Mouse (Mus musculus): ENCODE results near the gene Bves.
"Not testable (repeated sequence)": the region's sequence is repeated elsewhere in the genome, so short reads cannot be mapped to it uniquely, and the experiment has no call there.

Bves gene

DNA sequence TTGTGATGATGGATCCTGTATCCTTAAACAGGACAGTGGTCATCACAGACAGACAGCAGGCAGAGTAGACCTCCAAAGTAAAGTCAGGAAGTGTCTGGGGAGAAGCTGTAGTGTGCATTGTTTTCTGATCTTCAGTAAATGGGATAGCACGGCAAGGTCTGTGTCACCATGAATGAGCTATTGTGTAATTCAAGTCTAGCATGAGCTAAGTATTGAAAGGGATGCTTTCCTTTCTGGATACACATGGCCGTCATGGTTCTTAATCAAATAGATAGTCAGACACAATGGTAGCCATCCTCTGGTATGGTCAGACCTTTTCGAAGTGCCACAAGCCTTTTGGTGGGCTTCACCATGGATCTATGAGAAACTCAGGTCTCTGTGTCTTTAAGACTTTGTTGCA lies 15.3 kb upstream of the Bves start:
- no peaks in the 10 kb centered on the region for H3K27me3 ChIP-seq (ENCODE audit: control insufficient read depth, insufficient read depth, low read length, poor library complexity, severe bottlenecking)
- DNase-seq (ENCODE audit: low read depth, low spot score): no peak
- no peaks in the 10 kb centered on the region for H3K36me3 ChIP-seq (ENCODE audit: control insufficient read depth, insufficient read depth, low read length, poor library complexity, severe bottlenecking)

- Histone ChIP-seq H3K36me3 (ENCODE audit: control insufficient read depth, insufficient read depth, low read length, poor library complexity, severe bottlenecking) (no peaks in the 10 kb centered on the region), H3K27me3 (ENCODE audit: control insufficient read depth, insufficient read depth, low read length, poor library complexity, severe bottlenecking) (no peaks in the 10 kb centered on the region)
- DNase-seq (ENCODE audit: low read depth, low spot score): no peak
Measured at GRCm38 (mm10) chr10:45324159-45324558, 11.4 kb upstream of the Bves start.

DNA sequence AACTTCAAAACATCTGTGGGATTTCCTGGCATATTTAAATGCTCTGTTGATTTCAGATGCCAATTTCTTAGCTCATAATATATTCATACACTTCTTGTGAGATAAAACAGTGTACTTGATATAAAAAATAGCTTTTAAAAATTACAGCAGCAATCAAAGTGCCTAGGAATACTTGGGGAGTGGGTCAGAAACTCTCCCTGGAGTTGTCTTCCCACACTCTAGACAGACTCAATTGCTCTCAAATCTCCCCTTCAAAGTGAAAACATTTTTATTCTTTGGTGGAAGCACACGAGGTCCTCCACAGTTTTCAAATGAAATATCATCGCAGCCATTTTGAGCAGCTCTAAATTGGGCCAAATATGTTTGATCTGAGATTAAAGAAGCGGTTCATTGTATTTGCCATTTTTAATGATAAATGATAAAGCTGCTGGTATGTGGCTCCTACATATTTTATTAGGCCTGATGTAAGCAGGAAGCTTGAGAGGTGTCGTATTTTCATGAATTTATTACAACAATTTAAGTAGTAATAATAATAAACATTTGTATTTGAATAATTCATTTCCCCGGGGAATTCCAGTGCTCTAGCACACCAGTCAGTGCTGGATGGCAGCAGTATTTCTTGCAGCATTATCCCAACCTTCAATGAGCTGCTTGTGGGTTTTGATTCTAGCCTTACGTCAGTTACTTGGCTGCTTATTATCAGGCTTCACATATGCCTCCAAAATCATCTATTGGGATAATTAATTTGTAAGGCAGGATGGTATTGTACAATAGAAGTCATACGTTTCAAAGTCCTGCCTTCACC lies 7.2 kb upstream of the Bves start:
- H3K36me3 ChIP-seq (ENCODE audit: control insufficient read depth, insufficient read depth, low read length, poor library complexity, severe bottlenecking): no peaks in the 10 kb centered on the region
- H3K27me3 ChIP-seq (ENCODE audit: control insufficient read depth, insufficient read depth, low read length, poor library complexity, severe bottlenecking): no peaks in the 10 kb centered on the region
- DNase-seq (ENCODE audit: low read depth, low spot score): no peak

GRCm38 (mm10) chr10:45334925-45335324 lies 647 bp upstream of the Bves start:
- H3K27me3 ChIP-seq (ENCODE audit: control insufficient read depth, insufficient read depth, low read length, poor library complexity, severe bottlenecking): 0 out of 2 replicates have a peak, but pooled peaks cover 3% of the 10 kb centered on the region
- DNase-seq (ENCODE audit: low read depth, low spot score): no peak
- H3K36me3 ChIP-seq (ENCODE audit: control insufficient read depth, insufficient read depth, low read length, poor library complexity, severe bottlenecking): no peaks in the 10 kb centered on the region

- no peak for DNase-seq (ENCODE audit: low read depth, low spot score)
- 0 out of 2 replicates have a peak, but pooled peaks cover 3% of the 10 kb centered on the region for H3K27me3 ChIP-seq (ENCODE audit: control insufficient read depth, insufficient read depth, low read length, poor library complexity, severe bottlenecking)
- H3K36me3 ChIP-seq (ENCODE audit: control insufficient read depth, insufficient read depth, low read length, poor library complexity, severe bottlenecking): no peaks in the 10 kb centered on the region
Measured at GRCm38 (mm10) chr10:45339106-45339505, 3.5 kb downstream of the Bves start.

- DNase-seq (ENCODE audit: low read depth, low spot score): peak; percentile 4
- H3K27me3 ChIP-seq (ENCODE audit: control insufficient read depth, insufficient read depth, low read length, poor library complexity, severe bottlenecking): no peaks in the 10 kb centered on the region
- no peaks in the 10 kb centered on the region for H3K36me3 ChIP-seq (ENCODE audit: control insufficient read depth, insufficient read depth, low read length, poor library complexity, severe bottlenecking)
Measured at GRCm38 (mm10) chr10:45344381-45344780, 8.8 kb downstream of the Bves start.

GRCm38 (mm10) chr10:45345217-45345616 lies 9.6 kb downstream of the Bves start:
- DNase-seq (ENCODE audit: low read depth, low spot score): no peak
- Histone ChIP-seq H3K36me3 (ENCODE audit: control insufficient read depth, insufficient read depth, low read length, poor library complexity, severe bottlenecking) (no peaks in the 10 kb centered on the region), H3K27me3 (ENCODE audit: control insufficient read depth, insufficient read depth, low read length, poor library complexity, severe bottlenecking) (no peaks in the 10 kb centered on the region)

GRCm38 (mm10) chr10:45348143-45348542 lies 12.6 kb downstream of the Bves start:
- H3K36me3 ChIP-seq (ENCODE audit: control insufficient read depth, insufficient read depth, low read length, poor library complexity, severe bottlenecking); DNase-seq (ENCODE audit: low read depth, low spot score); H3K27me3 ChIP-seq (ENCODE audit: control insufficient read depth, insufficient read depth, low read length, poor library complexity, severe bottlenecking): not testable (repeated sequence)

DNA sequence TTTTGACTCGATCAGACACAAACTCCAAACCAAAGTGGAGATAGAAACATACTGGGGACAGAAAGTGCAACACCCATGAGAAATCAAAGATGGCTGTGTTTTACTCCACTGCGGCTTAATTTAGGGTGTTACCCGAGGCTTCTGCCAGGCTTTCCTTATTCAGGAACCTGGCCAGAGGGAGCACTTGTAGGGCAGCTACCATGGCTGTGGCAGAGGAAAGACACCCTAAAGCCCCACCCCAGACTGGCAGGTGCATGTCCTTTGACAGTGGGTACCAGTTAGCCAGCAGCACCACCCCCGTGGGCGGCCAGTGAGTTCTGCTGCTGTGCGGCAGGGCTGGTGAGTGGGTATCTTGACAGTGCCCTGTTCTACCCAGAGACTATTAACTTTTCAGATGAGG lies 20.5 kb downstream of the Bves start:
- no peak for DNase-seq (ENCODE audit: low read depth, low spot score)
- H3K27me3 ChIP-seq (ENCODE audit: control insufficient read depth, insufficient read depth, low read length, poor library complexity, severe bottlenecking): no peaks in the 10 kb centered on the region

DNA sequence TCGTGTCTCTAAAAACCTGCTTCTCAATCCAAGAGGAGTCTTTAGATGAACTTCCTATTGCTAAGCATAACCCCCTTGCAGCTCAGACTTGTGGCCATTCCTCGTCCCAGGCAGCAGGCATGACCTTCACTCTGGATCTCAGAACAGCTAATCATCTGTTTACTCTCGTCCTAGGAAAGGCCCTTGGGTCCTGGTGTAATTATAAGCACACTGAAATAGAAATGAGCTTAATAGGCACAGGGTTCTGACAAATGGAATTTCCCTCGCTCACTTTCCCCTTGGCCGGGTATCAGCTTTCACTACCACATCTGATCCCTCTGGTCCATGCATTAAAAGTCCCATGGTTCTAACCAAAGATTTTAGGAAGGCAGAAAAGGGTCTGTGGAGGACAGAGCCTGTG lies 27.8 kb downstream of the Bves start:
- Histone ChIP-seq H3K36me3 (ENCODE audit: control insufficient read depth, insufficient read depth, low read length, poor library complexity, severe bottlenecking) (no peaks in the 10 kb centered on the region), H3K27me3 (ENCODE audit: control insufficient read depth, insufficient read depth, low read length, poor library complexity, severe bottlenecking) (no peaks in the 10 kb centered on the region)
- DNase-seq (ENCODE audit: low read depth, low spot score): no peak

More for the DNA sequence above, 20.5 kb downstream of the Bves start:
- H3K36me3 ChIP-seq (ENCODE audit: control insufficient read depth, insufficient read depth, low read length, poor library complexity, severe bottlenecking): no peaks in the 10 kb centered on the region

DNA sequence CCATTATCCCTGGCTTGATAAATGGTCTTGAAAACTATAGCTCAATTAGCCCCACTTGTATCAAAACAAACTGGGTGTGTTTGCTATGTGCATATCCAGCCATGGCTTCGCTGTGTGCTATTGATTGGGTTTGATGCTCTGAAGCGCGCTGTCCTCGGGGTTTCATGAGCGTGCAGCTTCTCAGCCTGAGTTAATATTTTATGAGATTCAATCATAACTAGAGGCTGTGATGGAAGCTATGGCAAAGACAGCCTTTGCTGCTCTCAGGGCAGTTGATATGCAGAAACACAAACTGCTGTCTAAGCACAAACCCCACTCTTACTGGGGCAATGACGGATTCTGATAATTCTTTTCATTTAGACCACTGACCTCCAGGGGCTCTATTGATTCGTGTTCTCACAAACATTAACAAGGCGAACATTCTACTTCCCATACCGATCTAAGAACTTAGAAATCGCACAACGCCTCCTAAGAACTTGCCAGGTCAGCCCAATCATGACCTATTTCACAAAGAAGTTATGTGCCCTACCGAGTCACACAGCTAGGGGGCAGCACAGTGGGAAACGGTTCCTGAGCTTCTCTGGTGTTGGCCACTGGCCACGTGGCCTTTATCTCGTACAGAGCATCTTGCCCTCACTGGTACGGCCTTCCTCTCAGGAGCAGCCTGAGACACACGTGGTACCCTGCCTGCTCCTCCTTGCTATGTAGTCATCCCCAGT lies 31.6 kb downstream of the Bves start:
- no peaks in the 10 kb centered on the region for H3K27me3 ChIP-seq (ENCODE audit: control insufficient read depth, insufficient read depth, low read length, poor library complexity, severe bottlenecking)
- H3K36me3 ChIP-seq (ENCODE audit: control insufficient read depth, insufficient read depth, low read length, poor library complexity, severe bottlenecking): no peaks in the 10 kb centered on the region
- DNase-seq (ENCODE audit: low read depth, low spot score): no peak

DNA sequence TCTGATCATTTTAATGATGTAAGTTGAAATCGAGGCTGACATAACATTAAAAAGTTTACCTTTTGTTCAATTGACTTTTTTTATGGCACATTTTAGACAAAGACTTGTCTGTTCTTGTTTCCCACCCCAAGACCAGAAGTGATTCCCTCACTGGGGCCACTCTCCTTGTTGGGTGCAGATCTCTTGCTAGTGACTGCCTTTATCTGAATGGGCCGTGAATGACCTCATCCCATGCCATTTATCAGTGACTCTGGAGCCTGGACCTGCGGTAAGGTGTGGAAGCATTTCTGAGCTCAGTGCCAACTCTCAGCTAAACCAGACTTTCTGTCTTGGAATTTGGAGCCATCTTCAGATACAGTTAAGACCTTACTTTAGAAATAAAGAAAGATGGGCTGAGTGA lies 34.1 kb downstream of the Bves start:
- no peaks in the 10 kb centered on the region for H3K27me3 ChIP-seq (ENCODE audit: control insufficient read depth, insufficient read depth, low read length, poor library complexity, severe bottlenecking)
- no peaks in the 10 kb centered on the region for H3K36me3 ChIP-seq (ENCODE audit: control insufficient read depth, insufficient read depth, low read length, poor library complexity, severe bottlenecking)
- no peak for DNase-seq (ENCODE audit: low read depth, low spot score)

DNA sequence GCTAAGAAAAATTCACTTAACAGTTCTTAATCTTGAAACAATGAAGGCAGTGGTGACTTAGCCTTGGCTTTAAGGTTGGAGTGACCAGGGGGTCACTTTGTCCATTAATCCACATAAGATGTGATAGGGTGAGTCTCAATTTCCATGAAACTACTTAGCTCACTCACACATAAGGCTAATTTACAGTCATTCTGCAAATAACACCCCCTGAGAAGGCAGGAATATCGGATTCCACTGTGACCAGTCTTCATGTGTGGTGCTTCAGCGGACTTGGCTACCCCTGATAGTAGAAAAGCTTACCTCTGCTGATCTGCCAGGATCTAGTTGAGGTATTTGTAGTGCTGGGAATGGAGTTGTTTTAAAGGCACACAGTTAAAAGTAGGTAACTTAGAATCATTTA lies 35.0 kb downstream of the Bves start:
- DNase-seq (ENCODE audit: low read depth, low spot score): no peak

GRCm38 (mm10) chr10:45372994-45373692 lies 37.6 kb downstream of the Bves start:
- no peaks in the 10 kb centered on the region for H3K27me3 ChIP-seq (ENCODE audit: control insufficient read depth, insufficient read depth, low read length, poor library complexity, severe bottlenecking)
- no peaks in the 10 kb centered on the region for H3K36me3 ChIP-seq (ENCODE audit: control insufficient read depth, insufficient read depth, low read length, poor library complexity, severe bottlenecking)
- DNase-seq (ENCODE audit: low read depth, low spot score): peak; percentile 75

More for the DNA sequence above, 35.0 kb downstream of the Bves start:
- Histone ChIP-seq H3K27me3 (ENCODE audit: control insufficient read depth, insufficient read depth, low read length, poor library complexity, severe bottlenecking) (no peaks in the 10 kb centered on the region), H3K36me3 (ENCODE audit: control insufficient read depth, insufficient read depth, low read length, poor library complexity, severe bottlenecking) (no peaks in the 10 kb centered on the region)

DNA sequence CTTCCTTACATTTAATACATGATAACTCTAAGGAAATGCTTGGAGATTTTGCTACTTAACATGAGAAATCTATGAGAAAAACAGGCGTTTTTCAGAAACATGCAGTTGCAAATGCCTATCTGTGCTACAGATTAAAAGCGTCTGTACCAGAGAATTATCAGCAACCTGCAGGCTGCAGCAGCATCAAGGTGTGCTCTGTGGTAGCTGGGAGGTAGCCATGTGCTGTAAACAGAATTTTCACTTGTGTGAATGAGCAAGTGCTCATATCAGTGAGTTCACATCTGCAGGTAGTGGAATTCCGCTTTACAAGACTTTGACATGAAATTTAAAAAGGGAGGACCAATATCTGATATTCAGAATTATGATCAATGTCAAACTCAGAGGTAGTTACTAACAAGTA lies 42.7 kb downstream of the Bves start:
- Histone ChIP-seq H3K27me3 (ENCODE audit: control insufficient read depth, insufficient read depth, low read length, poor library complexity, severe bottlenecking) (no peaks in the 10 kb centered on the region), H3K36me3 (ENCODE audit: control insufficient read depth, insufficient read depth, low read length, poor library complexity, severe bottlenecking) (no peaks in the 10 kb centered on the region)
- no peak for DNase-seq (ENCODE audit: low read depth, low spot score)
